Mouse (Mus musculus): ENCODE results near the gene Alkbh6.

GRCm38 (mm10) chr7:30331887-30332286 is 23.4 kb downstream of the Alkbh6 start:
- TF ChIP-seq CTCF (conservative IDR thresholded peaks at IDR 0.05; ENCODE audit: insufficient read depth, insufficient read length, low read depth, low read length): peak; percentile 87
- TF ChIP-seq POLR2A (IDR thresholded peaks at IDR 0.05; ENCODE audit: low read depth, low read length): no peak

Measured in kidney, adult 2 months (tissue).